Mouse (Mus musculus): ENCODE data around the gene Gm45062.

- TF ChIP-seq CTCF (IDR thresholded peaks at IDR 0.05; ENCODE audit: extremely low read depth, insufficient read length, insufficient replicate concordance, low read depth, low read length) (no peak), POLR2A (IDR thresholded peaks at IDR 0.05; ENCODE audit: low read depth, low read length) (no peak)
Observed at GRCm38 (mm10) chr6:8299066-8299863, 40.0 kb downstream of the Gm45062 start.
